Mouse (Mus musculus) hindbrain, embryonic 11.5 days (tissue): ENCODE results near the gene Edn2. TPM values are rescaled to one million over a fixed set of nuclear protein-coding genes. Genes with fewer than 3 reads are reported as not detected.
A peak's percentile ranks its signal among the peaks of the same experiment; 100 is the strongest.

Source experiments
- ATAC-seq: fragments of 200-750 bp; cut with Nextera tagmentation; 2 replicates; pipeline ENCODE4 v1.8.0; 2017; ENCODE audit warnings: mild to moderate bottlenecking, moderate TSS enrichment, moderate library complexity; ENCODE audit not compliant: low FRiP score
- DNase-seq: peaks from one replicate; pipeline ENCODE4 v3.0.0-alpha.2; 2015; ENCODE audit warnings: low spot score
- H3K27ac ChIP-seq: fragments of 300-500 bp; sonication (generic); 2 replicates; pipeline ENCODE4 v1.5.1; 2014; ENCODE audit warnings: mild to moderate bottlenecking, low read depth, low read length
- H3K27me3 ChIP-seq: fragments of 300-500 bp; sonication (generic); 2 replicates; pipeline ENCODE4 v1.6.1; 2014; ENCODE audit warnings: mild to moderate bottlenecking, low read length, moderate library complexity, mixed read lengths; ENCODE audit not compliant: control insufficient read depth, insufficient read depth
- H3K36me3 ChIP-seq: fragments of 300-500 bp; sonication (generic); 2 replicates; pipeline ENCODE4 v1.6.1; 2014; ENCODE audit warnings: mild to moderate bottlenecking, low read length, moderate library complexity, mixed read lengths; ENCODE audit not compliant: control insufficient read depth, insufficient read depth
- H3K4me1 ChIP-seq: fragments of 300-500 bp; sonication (generic); replicated peaks from 2 replicates; pipeline ENCODE4 v1.6.1; 2014; ENCODE audit warnings: low read length, mixed read lengths; ENCODE audit not compliant: control insufficient read depth, insufficient read depth
- H3K4me2 ChIP-seq: fragments of 300-500 bp; sonication (generic); replicated peaks from 2 replicates; pipeline ENCODE4 v1.6.1; 2014; ENCODE audit warnings: mild to moderate bottlenecking, low read depth, low read length
- H3K4me3 ChIP-seq: fragments of 300-500 bp; sonication (generic); 2 replicates; pipeline ENCODE4 v1.5.1; 2014; ENCODE audit warnings: low read depth, low read length
- H3K9ac ChIP-seq: fragments of 300-500 bp; sonication (generic); 2 replicates; pipeline ENCODE4 v1.6.1; 2014; ENCODE audit warnings: low read depth, low read length
- H3K9me3 ChIP-seq: fragments of 300-500 bp; sonication (generic); 2 replicates; pipeline ENCODE4 v1.6.1; 2016; ENCODE audit warnings: low read length; ENCODE audit not compliant: control insufficient read depth
- WGBS: fragments of 180-500 bp; shearing (Covaris S2); extraction: QIAGEN DNeasy Blood & Tissue Kit; methylation state at CpG from one replicate; pipeline ENCODE4 v1.1.7; 2014; 5-methylcytosine and 5-hydroxymethylcytosine counted together
- polyA plus RNA-seq: library from polyadenylated mRNA; unstranded; fragments of >200 nt; fragmentation: Nextera tagmentation; extraction: Ambion mirVana; gene quantifications from 2 replicates; pipeline ENCODE4 v1.2.1, GENCODE M21; 2014

Gene Edn2
- polyA plus RNA-seq, 1 experiment from 2014 or later: not detected

- Histone ChIP-seq H3K27me3 (no peaks in the 10 kb centered on the region), H3K36me3 (no peaks in the 10 kb centered on the region), H3K4me2 (no peak overlapping the region), H3K4me3 (no peak overlapping the region), H3K27ac (no peak overlapping the region), H3K9ac (no peak overlapping the region), H3K4me1 (no peaks in the 10 kb centered on the region), H3K9me3 (no peaks in the 10 kb centered on the region)
- no peak for ATAC-seq
- WGBS: 93% methylated on average over 6 of the region's 6 CpGs
- DNase-seq: no peak
These were observed 6.8 kb downstream of the Edn2 start for GRCm38 (mm10) chr4:120167778-120168177.

- no peak overlapping the region for H3K4me2 ChIP-seq
- H3K4me3 ChIP-seq: no peak overlapping the region
- no peaks in the 10 kb centered on the region for H3K9me3 ChIP-seq
- no peak for ATAC-seq
- no peaks in the 10 kb centered on the region for H3K27me3 ChIP-seq
- H3K4me1 ChIP-seq: no peaks in the 10 kb centered on the region
- no peak overlapping the region for H3K27ac ChIP-seq
- WGBS: 90% methylated on average over 4 of the region's 4 CpGs
- no peaks in the 10 kb centered on the region for H3K36me3 ChIP-seq
- no peak overlapping the region for H3K9ac ChIP-seq
- no peak for DNase-seq
These were observed 7.3 kb downstream of the Edn2 start for GRCm38 (mm10) chr4:120168346-120168745.

GRCm38 (mm10) chr4:120170387-120170936 is 9.5 kb downstream of the Edn2 start:
- WGBS: 69% methylated on average over 9 of the region's 9 CpGs
- Histone ChIP-seq H3K4me2 (no peak overlapping the region), H3K9ac (no peak overlapping the region), H3K27ac (no peak overlapping the region), H3K9me3 (no peaks in the 10 kb centered on the region), H3K4me3 (no peak overlapping the region), H3K4me1 (no peaks in the 10 kb centered on the region), H3K27me3 (no peaks in the 10 kb centered on the region), H3K36me3 (no peaks in the 10 kb centered on the region)
- ATAC-seq (no peak), DNase-seq (no peak)

- no peaks in the 10 kb centered on the region for H3K27me3 ChIP-seq
- DNase-seq (peak; percentile 30), ATAC-seq (peak; percentile 61)
- no peak overlapping the region for H3K9ac ChIP-seq
- no peak overlapping the region for H3K4me3 ChIP-seq
- H3K4me2 ChIP-seq: no peak overlapping the region
- H3K27ac ChIP-seq: no peak overlapping the region
- no peaks in the 10 kb centered on the region for H3K9me3 ChIP-seq
- H3K36me3 ChIP-seq: no peaks in the 10 kb centered on the region
- 22% methylated on average over 7 of the region's 7 CpGs for WGBS
- no peaks in the 10 kb centered on the region for H3K4me1 ChIP-seq
These were observed 11.2 kb downstream of the Edn2 start for GRCm38 (mm10) chr4:120172050-120172684.

GRCm38 (mm10) chr4:120179123-120179522 is 18.1 kb downstream of the Edn2 start:
- no peaks in the 10 kb centered on the region for H3K9me3 ChIP-seq
- H3K36me3 ChIP-seq: no peaks in the 10 kb centered on the region
- no peak overlapping the region for H3K9ac ChIP-seq
- H3K27ac ChIP-seq: no peak overlapping the region
- no peak for DNase-seq
- H3K4me1 ChIP-seq: no peaks in the 10 kb centered on the region
- no peaks in the 10 kb centered on the region for H3K27me3 ChIP-seq
- no peak overlapping the region for H3K4me2 ChIP-seq
- ATAC-seq: no peak
- no peak overlapping the region for H3K4me3 ChIP-seq
- 82% methylated on average over 4 of the region's 4 CpGs for WGBS

DNA sequence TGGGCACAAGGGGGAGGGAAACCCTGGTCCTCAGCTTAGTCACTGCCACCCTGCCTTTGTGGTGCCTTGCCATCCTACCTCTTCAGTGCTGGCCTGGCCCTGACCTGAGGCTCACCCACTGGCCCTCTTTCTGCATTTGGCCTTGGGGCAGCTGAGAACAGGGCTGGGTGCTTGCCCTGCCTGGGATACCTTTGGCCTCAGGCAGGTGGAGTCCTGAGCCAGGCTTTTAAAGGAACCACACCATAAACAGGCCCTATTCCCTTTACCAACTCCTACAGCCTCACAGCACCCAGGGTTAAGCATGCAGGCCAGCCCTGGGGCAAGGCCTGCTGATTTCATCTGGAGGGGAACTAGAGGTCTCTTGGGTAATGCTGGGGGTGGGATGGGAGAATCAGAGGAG is 19.5 kb downstream of the Edn2 start:
- Histone ChIP-seq H3K9me3 (no peaks in the 10 kb centered on the region), H3K27me3 (no peaks in the 10 kb centered on the region), H3K4me1 (no peaks in the 10 kb centered on the region), H3K9ac (no peak overlapping the region), H3K4me2 (no peak overlapping the region), H3K4me3 (no peak overlapping the region), H3K27ac (no peak overlapping the region), H3K36me3 (no peaks in the 10 kb centered on the region)
- ATAC-seq (no peak), DNase-seq (no peak)

DNA sequence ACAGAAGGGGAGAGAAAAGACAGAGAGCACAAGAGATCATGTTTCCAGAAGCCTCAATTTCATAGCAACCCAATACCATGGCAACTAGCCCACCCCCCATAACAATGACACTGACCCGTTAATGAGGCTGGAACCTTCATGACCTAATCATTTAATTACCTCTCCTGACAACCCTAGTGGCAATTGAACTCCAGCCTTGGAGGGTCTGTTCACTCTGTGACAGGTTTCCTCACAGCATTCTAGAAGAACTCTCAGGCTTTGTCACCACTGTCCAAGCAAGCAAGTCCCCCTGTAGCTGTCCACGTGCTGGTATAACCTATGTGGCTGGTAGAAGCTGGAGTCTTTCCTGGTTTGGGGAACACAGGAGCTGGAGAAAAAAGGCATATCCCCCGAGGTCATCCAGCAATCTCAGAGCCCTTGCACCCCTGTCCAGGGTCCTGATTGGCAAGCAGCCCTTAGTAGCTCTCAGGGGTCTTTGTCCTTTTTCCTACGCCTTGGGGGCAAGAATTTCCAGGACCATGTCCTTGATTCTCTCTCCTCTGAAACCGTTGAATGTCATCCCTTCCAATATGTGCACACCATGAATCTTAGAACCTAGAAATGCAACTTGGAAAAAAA is 23.5 kb downstream of the Edn2 start:
- 31% methylated on average over 5 of the region's 5 CpGs for WGBS
- Histone ChIP-seq H3K9ac (no peak overlapping the region), H3K4me3 (no peak overlapping the region), H3K4me1 (no peaks in the 10 kb centered on the region), H3K4me2 (no peak overlapping the region), H3K27ac (no peak overlapping the region), H3K9me3 (no peaks in the 10 kb centered on the region), H3K27me3 (no peaks in the 10 kb centered on the region), H3K36me3 (no peaks in the 10 kb centered on the region)
- DNase-seq (peak; percentile 41), ATAC-seq (no peak)

DNA sequence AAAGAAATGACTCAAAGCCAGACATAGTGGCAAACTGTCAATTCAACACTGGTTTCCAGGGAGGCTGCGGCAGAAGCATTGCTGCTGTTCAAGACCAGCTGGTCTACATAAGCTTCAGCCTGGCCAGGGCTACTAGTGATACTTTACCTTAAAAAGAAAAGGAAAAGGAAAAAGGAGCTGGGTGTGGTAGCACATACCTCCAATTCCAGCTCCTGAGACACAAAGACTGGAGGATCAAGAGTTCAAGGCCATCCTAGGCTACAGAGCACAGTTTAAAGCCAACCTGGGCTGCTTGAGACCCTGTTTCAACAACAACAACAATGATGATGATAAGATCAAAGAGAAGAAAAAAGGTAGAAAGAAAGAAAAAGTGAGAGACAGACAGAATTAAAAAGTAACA is 25.4 kb downstream of the Edn2 start:
- DNase-seq (no peak), ATAC-seq (no peak)
- Histone ChIP-seq H3K4me1 (no peaks in the 10 kb centered on the region), H3K4me2 (no peak overlapping the region), H3K4me3 (no peak overlapping the region), H3K36me3 (no peaks in the 10 kb centered on the region), H3K27me3 (no peaks in the 10 kb centered on the region), H3K9ac (no peak overlapping the region), H3K9me3 (no peaks in the 10 kb centered on the region), H3K27ac (no peak overlapping the region)
- 97% methylated on average over 1 of the region's 1 CpGs for WGBS

DNA sequence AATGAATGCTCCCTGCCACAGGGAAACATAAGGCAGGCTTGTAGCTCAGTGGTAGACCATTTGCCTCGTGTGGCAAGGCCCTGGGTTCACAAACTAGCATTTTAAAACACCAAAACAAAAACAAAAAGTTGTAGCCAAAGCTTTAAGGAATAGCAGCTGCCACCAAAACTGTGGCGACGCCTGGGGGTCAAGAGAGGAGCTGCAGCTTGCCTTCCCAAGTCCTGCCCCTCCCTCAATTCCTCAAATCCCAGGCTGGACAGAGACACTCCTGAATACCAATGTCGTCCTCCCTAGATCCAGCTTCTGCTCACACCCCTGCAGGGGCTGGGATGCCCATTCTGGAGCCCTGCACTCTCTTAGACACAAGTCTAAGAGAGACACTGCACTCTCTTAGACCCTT is 25.9 kb downstream of the Edn2 start:
- H3K4me1 ChIP-seq: no peaks in the 10 kb centered on the region
- H3K27me3 ChIP-seq: no peaks in the 10 kb centered on the region
- DNase-seq (peak; percentile 48), ATAC-seq (no peak)
- no peak overlapping the region for H3K4me3 ChIP-seq
- no peak overlapping the region for H3K4me2 ChIP-seq
- H3K9me3 ChIP-seq: no peaks in the 10 kb centered on the region
- no peak overlapping the region for H3K9ac ChIP-seq
- WGBS: 5% methylated on average over 4 of the region's 4 CpGs
- H3K27ac ChIP-seq: no peak overlapping the region
- no peaks in the 10 kb centered on the region for H3K36me3 ChIP-seq
